Mouse (Mus musculus) embryonic facial prominence, embryonic 14.5 days (tissue): ENCODE results near the gene Agrp. TPM values are rescaled to one million over a fixed set of nuclear protein-coding genes. Genes with fewer than 3 reads are reported as not detected.
"Not testable (repeated sequence)": the region's sequence is repeated elsewhere in the genome, so short reads cannot be mapped to it uniquely, and the experiment has no call there.

Experiments
- ATAC-seq: fragments of 200-750 bp; cut with Nextera tagmentation; 2 replicates; pipeline ENCODE4 v1.8.0; 2017; ENCODE audit warnings: low read depth, moderate number of reproducible peaks, moderate TSS enrichment
- DNase-seq: peaks from one replicate; pipeline ENCODE4 v3.0.0-alpha.2; 2015; ENCODE audit warnings: low spot score
- H3K27ac ChIP-seq: fragments of 300-500 bp; sonication (generic); replicated peaks from 2 replicates; pipeline ENCODE4 v1.5.1; 2014; ENCODE audit warnings: low read depth, mild to moderate bottlenecking, low read length, moderate library complexity
- H3K27me3 ChIP-seq: fragments of 300-500 bp; sonication (generic); replicated peaks from 2 replicates; pipeline ENCODE4 v1.6.1; 2014; ENCODE audit warnings: low read length; ENCODE audit not compliant: control insufficient read depth, insufficient read depth
- H3K36me3 ChIP-seq: fragments of 300-500 bp; sonication (generic); 2 replicates; pipeline ENCODE4 v1.6.1; 2014; ENCODE audit warnings: low read length, mixed read lengths; ENCODE audit not compliant: control insufficient read depth, insufficient read depth
- H3K4me1 ChIP-seq: fragments of 300-500 bp; sonication (generic); 2 replicates; pipeline ENCODE4 v1.6.1; 2014; ENCODE audit warnings: antibody characterized with exemption, low read length; ENCODE audit not compliant: control insufficient read depth, insufficient read depth
- H3K4me2 ChIP-seq: fragments of 300-500 bp; sonication (generic); 2 replicates; pipeline ENCODE4 v1.6.1; 2014; ENCODE audit warnings: low read depth, mild to moderate bottlenecking, low read length, moderate library complexity, mixed read lengths
- H3K4me3 ChIP-seq: fragments of 300-500 bp; sonication (generic); 2 replicates; pipeline ENCODE4 v1.5.1; 2014; ENCODE audit warnings: low read depth, mild to moderate bottlenecking, low read length
- H3K9ac ChIP-seq: fragments of 300-500 bp; sonication (generic); 2 replicates; pipeline ENCODE4 v1.6.1; 2014; ENCODE audit warnings: low read depth, mild to moderate bottlenecking, low read length, moderate library complexity, mixed read lengths
- H3K9me3 ChIP-seq: fragments of 300-500 bp; sonication (generic); 2 replicates; pipeline ENCODE4 v1.6.1; 2016; ENCODE audit warnings: low read length; ENCODE audit not compliant: control insufficient read depth
- WGBS: fragments of 180-500 bp; shearing (Covaris S2); extraction: QIAGEN DNeasy Blood & Tissue Kit; methylation state at CpG from one replicate; pipeline ENCODE4 v1.1.7; 2014; 5-methylcytosine and 5-hydroxymethylcytosine counted together
- polyA plus RNA-seq: library from polyadenylated mRNA; unstranded; fragments of >200 nt; fragmentation: Nextera tagmentation; extraction: Ambion mirVana; gene quantifications from 2 replicates; pipeline ENCODE4 v1.2.1, GENCODE M21; 2014

The Agrp gene
- polyA plus RNA-seq, 1 experiment from 2014 or later, result 1.7 TPM

- no peak overlapping the region for H3K9ac ChIP-seq
- 35% methylated on average over 5 of the region's 6 CpGs for WGBS
- H3K4me3 ChIP-seq, result no peak overlapping the region
These were observed 62.5 kb downstream of the Agrp start for GRCm38 (mm10) chr8:105574741-105575140.

GRCm38 (mm10) chr8:105573427-105573826 is 63.8 kb downstream of the Agrp start:
- no peaks in the 10 kb centered on the region for H3K4me1 ChIP-seq
- H3K4me2 ChIP-seq, result no peak overlapping the region
- DNase-seq (peak; percentile 59), ATAC-seq (no peak)
- H3K27ac ChIP-seq, result no peak overlapping the region
- H3K36me3 ChIP-seq, result no peaks in the 10 kb centered on the region
- H3K9me3 ChIP-seq, result no peaks in the 10 kb centered on the region
- no peaks in the 10 kb centered on the region for H3K27me3 ChIP-seq
- no peak overlapping the region for H3K4me3 ChIP-seq
- no peak overlapping the region for H3K9ac ChIP-seq

More at GRCm38 (mm10) chr8:105574741-105575140, 62.5 kb downstream of the Agrp start:
- DNase-seq (no peak), ATAC-seq (no peak)
- Histone ChIP-seq H3K4me2 (no peak overlapping the region), H3K27ac (no peak overlapping the region), H3K27me3 (no peaks in the 10 kb centered on the region), H3K9me3 (no peaks in the 10 kb centered on the region), H3K36me3 (no peaks in the 10 kb centered on the region), H3K4me1 (no peaks in the 10 kb centered on the region)

GRCm38 (mm10) chr8:105571810-105572209 is 65.4 kb downstream of the Agrp start:
- H3K36me3 ChIP-seq, result no peaks in the 10 kb centered on the region
- 86% methylated on average over 9 of the region's 9 CpGs for WGBS
- H3K4me3 ChIP-seq, result no peak overlapping the region
- H3K9ac ChIP-seq, result no peak overlapping the region
- H3K27ac ChIP-seq, result no peak overlapping the region
- no peaks in the 10 kb centered on the region for H3K4me1 ChIP-seq
- H3K9me3 ChIP-seq, result no peaks in the 10 kb centered on the region
- ATAC-seq, result no peak
- no peak for DNase-seq
- no peak overlapping the region for H3K4me2 ChIP-seq
- no peaks in the 10 kb centered on the region for H3K27me3 ChIP-seq

GRCm38 (mm10) chr8:105566703-105567595 is 70.2 kb downstream of the Agrp start:
- Histone ChIP-seq H3K27ac (no peak overlapping the region), H3K4me3 (peak overlapping the region; percentile 93), H3K4me2 (peak overlapping the region; percentile 75), H3K36me3 (no peaks in the 10 kb centered on the region), H3K4me1 (no peaks in the 10 kb centered on the region; the same call in 1 of the 2 replicates), H3K9ac (peak overlapping the region; percentile 87), H3K27me3 (no peaks in the 10 kb centered on the region), H3K9me3 (no peaks in the 10 kb centered on the region)
- DNase-seq (peak; percentile 23), ATAC-seq (no peak)
- WGBS, result 34% methylated on average over 27 of the region's 27 CpGs

GRCm38 (mm10) chr8:105565952-105566702 is 71.1 kb downstream of the Agrp start, which contains the start of gene Atp6v0d1:
Gene Atp6v0d1, minus strand, starts transcription at chr8:105566047.
- Histone ChIP-seq H3K9me3 (no peaks in the 10 kb centered on the region), H3K4me2 (peak within 1 kb of the TSS; percentile 75), H3K9ac (peak within 1 kb of the TSS; percentile 87), H3K36me3 (no peaks in the 10 kb centered on the region), H3K4me1 (no peaks in the 10 kb centered on the region; the same call in 1 of the 2 replicates), H3K27ac (peak within 1 kb of the TSS; percentile 75; the same call in 1 of the 2 replicates), H3K27me3 (no peaks in the 10 kb centered on the region), H3K4me3 (peak within 1 kb of the TSS; percentile 93)
- WGBS, result 4% methylated on average over 48 of the region's 53 CpGs
- peak; percentile 99 for ATAC-seq
- DNase-seq, result peak; percentile 100

- Histone ChIP-seq H3K9me3 (no peaks in the 10 kb centered on the region), H3K4me1 (no peaks in the 10 kb centered on the region; the same call in 1 of the 2 replicates), H3K27ac (peak overlapping the region; percentile 75; the same call in 1 of the 2 replicates), H3K9ac (peak overlapping the region; percentile 87), H3K36me3 (no peaks in the 10 kb centered on the region), H3K4me2 (peak overlapping the region; percentile 75), H3K4me3 (peak overlapping the region; percentile 93), H3K27me3 (no peaks in the 10 kb centered on the region)
- DNase-seq (peak; percentile 20), ATAC-seq (peak; percentile 68)
- 0% methylated on average over 29 of the region's 31 CpGs for WGBS
These were observed 71.8 kb downstream of the Agrp start for GRCm38 (mm10) chr8:105565401-105565881.

GRCm38 (mm10) chr8:105564573-105565229 is 72.5 kb downstream of the Agrp start:
- H3K27me3 ChIP-seq, H3K9me3 ChIP-seq, ATAC-seq, H3K36me3 ChIP-seq, H3K4me1 ChIP-seq, H3K27ac ChIP-seq, DNase-seq: not testable (repeated sequence)
- peak overlapping the region; percentile 93 for H3K4me3 ChIP-seq
- 85% methylated on average over 9 of the region's 9 CpGs for WGBS
- H3K4me2 ChIP-seq, result peak overlapping the region; percentile 75
- peak overlapping the region; percentile 87 for H3K9ac ChIP-seq

GRCm38 (mm10) chr8:105563871-105564270 is 73.3 kb downstream of the Agrp start:
- DNase-seq, result no peak
- H3K36me3 ChIP-seq, result no peaks in the 10 kb centered on the region; the same call in 1 of the 2 replicates
- H3K27ac ChIP-seq, result no peak overlapping the region
- no peak overlapping the region for H3K4me3 ChIP-seq
- no peak overlapping the region for H3K9ac ChIP-seq
- 82% methylated on average over 1 of the region's 1 CpGs for WGBS
- no peaks in the 10 kb centered on the region; the same call in 1 of the 2 replicates for H3K4me1 ChIP-seq
- ATAC-seq, result no peak
- H3K4me2 ChIP-seq, result no peak overlapping the region
- no peaks in the 10 kb centered on the region for H3K9me3 ChIP-seq
- H3K27me3 ChIP-seq, result no peaks in the 10 kb centered on the region
